8 mouse cellular contexts compared by ENCODE assay signal in the genomic region with DNA sequence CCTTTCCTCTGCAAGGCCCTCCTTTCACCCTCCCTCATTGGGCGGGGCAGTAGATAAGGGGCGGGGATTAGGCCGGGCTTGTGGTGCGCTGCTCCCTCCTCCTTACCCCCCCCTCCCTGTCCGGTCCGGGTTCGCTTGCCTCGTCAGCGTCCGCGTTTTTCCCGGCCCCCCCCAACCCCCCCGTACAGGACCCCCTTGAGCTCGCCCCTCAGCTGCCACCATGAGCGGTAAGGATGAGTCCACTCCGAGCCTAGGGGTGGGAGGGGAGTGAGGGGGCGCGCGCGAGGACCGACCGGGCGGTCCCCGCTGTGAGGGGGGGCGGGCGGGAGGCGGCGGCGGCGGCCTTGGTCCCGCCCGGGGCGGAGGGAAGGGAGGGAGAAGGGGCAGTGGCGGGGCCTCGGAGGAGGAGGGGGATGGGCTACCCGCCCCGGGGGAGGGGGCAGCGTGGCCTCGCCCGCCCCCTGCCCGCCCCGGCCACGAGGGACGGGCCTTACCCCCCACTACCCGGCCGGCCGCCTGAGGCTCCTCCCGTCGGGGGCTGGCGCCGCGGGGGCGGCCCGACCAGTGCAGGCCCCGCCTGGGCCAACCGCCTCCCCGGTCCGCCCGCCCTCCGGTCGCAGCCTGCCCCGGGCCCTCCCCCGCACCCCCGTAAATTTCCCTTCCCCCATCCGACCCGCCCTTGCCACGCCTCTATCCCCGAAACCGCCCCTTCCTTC. TPM values are rescaled to one million over a fixed set of nuclear protein-coding genes. Genes with fewer than 3 reads are reported as not detected.
DNase-seq lines count a peak whose midpoint lies in the region; ATAC-seq and TF ChIP-seq lines count a peak whose summit lies in the region.

No protein-coding gene starts in this region.

- DNase-seq in kidney, postnatal 10 days: peak; percentile 93
- peak; percentile 67 for DNase-seq in thymus, postnatal 0 days (ENCODE audit: low spot score)

- H3K36me3 ChIP-seq in C2C12 (ENCODE audit: control insufficient read depth, insufficient read depth): peaks cover 38% of the 10 kb centered on the region
- H3K36me3 ChIP-seq in heart, embryonic 12.5 days: peaks cover 32% of the 10 kb centered on the region
- H3K36me3 ChIP-seq in liver, embryonic 15.5 days (replicated peaks): peaks cover 42% of the 10 kb centered on the region
- H3K36me3 ChIP-seq in neural tube, embryonic 14.5 days (ENCODE audit: control insufficient read depth, insufficient read depth, low read length): peaks cover 29% of the 10 kb centered on the region

- peaks cover 45% of the 10 kb centered on the region for H3K79me2 ChIP-seq in C2C12 (ENCODE audit: control insufficient read depth, insufficient read depth)

- no peak for TF ChIP-seq CTCF in C2C12 (IDR thresholded peaks at IDR 0.05; ENCODE audit: control insufficient read depth, insufficient read depth, insufficient read length)
- no peak for TF ChIP-seq CTCF in bone marrow, adult 2 months (IDR thresholded peaks at IDR 0.05; ENCODE audit: control insufficient read depth, insufficient read depth, low read length)
- no peak for TF ChIP-seq CTCF in embryonic fibroblast, embryonic 13.5 days (IDR thresholded peaks at IDR 0.05; ENCODE audit: borderline replicate concordance, insufficient read depth, low read length)

- H3K27me3 ChIP-seq in C2C12 (ENCODE audit: control insufficient read depth, insufficient read depth, insufficient read length): no peaks in the 10 kb centered on the region
- H3K27me3 ChIP-seq in heart, embryonic 12.5 days (replicated peaks): no peaks in the 10 kb centered on the region
- no peaks in the 10 kb centered on the region for H3K27me3 ChIP-seq in liver, embryonic 15.5 days
- H3K27me3 ChIP-seq in neural tube, embryonic 14.5 days (ENCODE audit: control insufficient read depth, insufficient read depth, low read length): no peaks in the 10 kb centered on the region

- peak overlapping the region; percentile 95 for H3K9ac ChIP-seq in heart, embryonic 12.5 days
- peak overlapping the region; percentile 88 for H3K9ac ChIP-seq in liver, embryonic 15.5 days
- H3K9ac ChIP-seq in neural tube, embryonic 14.5 days (replicated peaks; ENCODE audit: low read depth, low read length): peak overlapping the region; percentile 90

- peak overlapping the region; percentile 42 for H3K4me3 ChIP-seq in C2C12 (ENCODE audit: insufficient read depth, poor library complexity, severe bottlenecking)
- H3K4me3 ChIP-seq in bone marrow, adult 2 months (replicated peaks; ENCODE audit: control insufficient read depth, low read depth, low read length): peak overlapping the region; percentile 59
- H3K4me3 ChIP-seq in embryonic fibroblast, embryonic 13.5 days (ENCODE audit: insufficient read depth, low read length): peak overlapping the region; percentile 46
- peak overlapping the region; percentile 87 for H3K4me3 ChIP-seq in heart, embryonic 12.5 days
- H3K4me3 ChIP-seq in liver, embryonic 15.5 days (replicated peaks): peak overlapping the region; percentile 79
- H3K4me3 ChIP-seq in neural tube, embryonic 14.5 days (ENCODE audit: low read depth, low read length): peak overlapping the region; percentile 71

- peak overlapping the region; percentile 80 for H3K27ac ChIP-seq in bone marrow, adult 2 months (ENCODE audit: control insufficient read depth, insufficient read depth, low read depth, low read length, poor library complexity)
- peak overlapping the region; percentile 63; the same call in 1 of the 2 replicates for H3K27ac ChIP-seq in embryonic fibroblast, embryonic 13.5 days (ENCODE audit: insufficient read depth, low read length)
- H3K27ac ChIP-seq in heart, embryonic 12.5 days (ENCODE audit: poor library complexity, severe bottlenecking): peak overlapping the region; percentile 99
- H3K27ac ChIP-seq in liver, embryonic 15.5 days (replicated peaks): peak overlapping the region; percentile 97
- H3K27ac ChIP-seq in neural tube, embryonic 14.5 days (ENCODE audit: low read depth, low read length): peak overlapping the region; percentile 89

- peak overlapping the region; percentile 60 for H3K4me2 ChIP-seq in heart, embryonic 12.5 days
- H3K4me2 ChIP-seq in liver, embryonic 15.5 days: peak overlapping the region; percentile 67
- peak overlapping the region; percentile 59 for H3K4me2 ChIP-seq in neural tube, embryonic 14.5 days (ENCODE audit: low read depth, low read length)

- peaks cover 2% of the 10 kb centered on the region for H3K4me1 ChIP-seq in bone marrow, adult 2 months (ENCODE audit: control insufficient read depth, insufficient read depth, low read length)
- H3K4me1 ChIP-seq in embryonic fibroblast, embryonic 13.5 days (ENCODE audit: control insufficient read depth, insufficient read depth, low read length): 0 out of 2 replicates have a peak, but pooled peaks cover 3% of the 10 kb centered on the region
- H3K4me1 ChIP-seq in heart, embryonic 12.5 days (replicated peaks): peaks cover 38% of the 10 kb centered on the region
- H3K4me1 ChIP-seq in liver, embryonic 15.5 days (replicated peaks): peaks cover 70% of the 10 kb centered on the region
- peaks cover 25% of the 10 kb centered on the region for H3K4me1 ChIP-seq in neural tube, embryonic 14.5 days (ENCODE audit: control insufficient read depth, insufficient read depth, low read length)

- H3K79me3 ChIP-seq in C2C12 (ENCODE audit: low read depth): peaks cover 42% of the 10 kb centered on the region

- ATAC-seq in heart, embryonic 12.5 days (ENCODE audit: insufficient number of reproducible peaks, low FRiP score): peak; percentile 94
- ATAC-seq in liver, embryonic 15.5 days (ENCODE audit: insufficient read depth): peak; percentile 23
- ATAC-seq in neural tube, embryonic 14.5 days (ENCODE audit: low read depth): no peak

- peak; percentile 60; the same call in 1 of the 2 replicates for TF ChIP-seq POLR2A in bone marrow, adult 2 months (IDR thresholded peaks at IDR 0.05; ENCODE audit: borderline replicate concordance, control insufficient read depth, low read depth, low read length)
- peak; percentile 52 for TF ChIP-seq POLR2A in embryonic fibroblast, embryonic 13.5 days (IDR thresholded peaks at IDR 0.05; ENCODE audit: low read depth, low read length)

- H3ac ChIP-seq in C2C12 (ENCODE audit: control insufficient read depth, insufficient read length, low read depth): peak overlapping the region; percentile 68

- no peaks in the 10 kb centered on the region; the same call in 1 of the 2 replicates for H3K9me3 ChIP-seq in heart, embryonic 12.5 days (replicated peaks)
- H3K9me3 ChIP-seq in liver, embryonic 15.5 days (replicated peaks): no peaks in the 10 kb centered on the region
- H3K9me3 ChIP-seq in neural tube, embryonic 14.5 days (ENCODE audit: control insufficient read depth, low read length): no peaks in the 10 kb centered on the region

- under 1% methylated on average over 52 of the region's 69 CpGs for WGBS in bone marrow, adult 2 months
- under 1% methylated on average over 39 of the region's 69 CpGs for WGBS in heart, embryonic 12.5 days
- 2% methylated on average over 38 of the region's 69 CpGs for WGBS in liver, embryonic 15.5 days (ENCODE audit: insufficient replicate concordance)
- under 1% methylated on average over 42 of the region's 69 CpGs for WGBS in neural tube, embryonic 14.5 days

RNA-seq across cellular contexts. Expression of a gene that starts 0.4 kb away (rescaled TPM):
- polyA plus RNA-seq in C2C12 (2012; fragmentation: generic; extraction: Trizol): 13.4 TPM
- polyA plus RNA-seq in bone marrow, adult 2 months (2011; ENCODE audit: insufficient read depth, insufficient read length, low replicate concordance, missing spikeins): 13.8 and 35.2 TPM in 2 replicates
- polyA plus RNA-seq in embryonic fibroblast, embryonic 13.5 days (2011; ENCODE audit: insufficient read length, low read depth, missing spikeins): 42.6 and 51.9 TPM in 2 replicates
- polyA plus RNA-seq in heart, embryonic 12.5 days (2016; fragmentation: Nextera tagmentation; extraction: Ambion mirVana): 6.9 and 7.3 TPM in 2 replicates
- polyA plus RNA-seq in liver, embryonic 15.5 days (2015; fragmentation: Nextera tagmentation; extraction: Ambion mirVana): 3.5 and 3.7 TPM in 2 replicates
- 5.3 and 6.3 TPM in 2 replicates for polyA plus RNA-seq in neural tube, embryonic 14.5 days (2014; fragmentation: Nextera tagmentation; extraction: Ambion mirVana)
- polyA plus RNA-seq in thymus, postnatal 0 days (2015; fragmentation: Nextera tagmentation; extraction: Ambion mirVana): 9.7 and 10.9 TPM in 2 replicates

RNA-seq across cellular contexts. Expression of a gene that starts 38.8 kb away (rescaled TPM):
- polyA plus RNA-seq in C2C12 (2012; fragmentation: generic; extraction: Trizol): 0.07 TPM
- 4.8 TPM in 1 of 2 replicates, not detected in the other for polyA plus RNA-seq in bone marrow, adult 2 months (2011; ENCODE audit: insufficient read depth, insufficient read length, low replicate concordance, missing spikeins)
- not detected in 2 replicates for polyA plus RNA-seq in embryonic fibroblast, embryonic 13.5 days (2011; ENCODE audit: insufficient read length, low read depth, missing spikeins)
- polyA plus RNA-seq in heart, embryonic 12.5 days (2016; fragmentation: Nextera tagmentation; extraction: Ambion mirVana): 0.38 and 0.71 TPM in 2 replicates
- 0.08 and 0.10 TPM in 2 replicates for polyA plus RNA-seq in liver, embryonic 15.5 days (2015; fragmentation: Nextera tagmentation; extraction: Ambion mirVana)
- polyA plus RNA-seq in neural tube, embryonic 14.5 days (2014; fragmentation: Nextera tagmentation; extraction: Ambion mirVana): 0.22 and 0.82 TPM in 2 replicates
- polyA plus RNA-seq in thymus, postnatal 0 days (2015; fragmentation: Nextera tagmentation; extraction: Ambion mirVana): 1.8 and 2.1 TPM in 2 replicates

RNA-seq across cellular contexts. Expression of a gene that starts 39.4 kb away (rescaled TPM):
- polyA plus RNA-seq in C2C12 (2012; fragmentation: generic; extraction: Trizol): 10.8 TPM
- polyA plus RNA-seq in bone marrow, adult 2 months (2011; ENCODE audit: insufficient read depth, insufficient read length, low replicate concordance, missing spikeins): 3.2 and 3.5 TPM in 2 replicates
- polyA plus RNA-seq in embryonic fibroblast, embryonic 13.5 days (2011; ENCODE audit: insufficient read length, low read depth, missing spikeins): 0.52 and 1.1 TPM in 2 replicates
- 0.34 and 0.58 TPM in 2 replicates for polyA plus RNA-seq in heart, embryonic 12.5 days (2016; fragmentation: Nextera tagmentation; extraction: Ambion mirVana)
- polyA plus RNA-seq in liver, embryonic 15.5 days (2015; fragmentation: Nextera tagmentation; extraction: Ambion mirVana): not detected in 2 replicates
- 0.39 and 4.0 TPM in 2 replicates for polyA plus RNA-seq in neural tube, embryonic 14.5 days (2014; fragmentation: Nextera tagmentation; extraction: Ambion mirVana)
- polyA plus RNA-seq in thymus, postnatal 0 days (2015; fragmentation: Nextera tagmentation; extraction: Ambion mirVana): 0.10 and 0.13 TPM in 2 replicates

RNA-seq across cellular contexts. Expression of a gene that starts 52.5 kb away (rescaled TPM):
- polyA plus RNA-seq in C2C12 (2012; fragmentation: generic; extraction: Trizol): 113 TPM
- 125 and 251 TPM in 2 replicates for polyA plus RNA-seq in bone marrow, adult 2 months (2011; ENCODE audit: insufficient read depth, insufficient read length, low replicate concordance, missing spikeins)
- 127 and 155 TPM in 2 replicates for polyA plus RNA-seq in embryonic fibroblast, embryonic 13.5 days (2011; ENCODE audit: insufficient read length, low read depth, missing spikeins)
- polyA plus RNA-seq in heart, embryonic 12.5 days (2016; fragmentation: Nextera tagmentation; extraction: Ambion mirVana): 116 and 119 TPM in 2 replicates
- polyA plus RNA-seq in liver, embryonic 15.5 days (2015; fragmentation: Nextera tagmentation; extraction: Ambion mirVana): 106 and 115 TPM in 2 replicates
- polyA plus RNA-seq in neural tube, embryonic 14.5 days (2014; fragmentation: Nextera tagmentation; extraction: Ambion mirVana): 85.8 and 104 TPM in 2 replicates
- 88.9 and 90.3 TPM in 2 replicates for polyA plus RNA-seq in thymus, postnatal 0 days (2015; fragmentation: Nextera tagmentation; extraction: Ambion mirVana)

RNA-seq across cellular contexts. Expression of a gene that starts 55.8 kb away (rescaled TPM):
- 217 TPM for polyA plus RNA-seq in C2C12 (2012; fragmentation: generic; extraction: Trizol)
- 56.6 and 97.9 TPM in 2 replicates for polyA plus RNA-seq in bone marrow, adult 2 months (2011; ENCODE audit: insufficient read depth, insufficient read length, low replicate concordance, missing spikeins)
- polyA plus RNA-seq in embryonic fibroblast, embryonic 13.5 days (2011; ENCODE audit: insufficient read length, low read depth, missing spikeins): 107 and 109 TPM in 2 replicates
- 53.8 and 55.8 TPM in 2 replicates for polyA plus RNA-seq in heart, embryonic 12.5 days (2016; fragmentation: Nextera tagmentation; extraction: Ambion mirVana)
- polyA plus RNA-seq in liver, embryonic 15.5 days (2015; fragmentation: Nextera tagmentation; extraction: Ambion mirVana): 41.7 and 48.3 TPM in 2 replicates
- 25.8 and 26.8 TPM in 2 replicates for polyA plus RNA-seq in neural tube, embryonic 14.5 days (2014; fragmentation: Nextera tagmentation; extraction: Ambion mirVana)
- polyA plus RNA-seq in thymus, postnatal 0 days (2015; fragmentation: Nextera tagmentation; extraction: Ambion mirVana): 56.8 and 61.7 TPM in 2 replicates
